Mouse (Mus musculus) embryonic fibroblast, embryonic 13.5 days (primary cell): Measurements from ENCODE around the gene Cntnap2.

Experiments
- CTCF ChIP-seq: IDR thresholded peaks from 2 replicates; pipeline ENCODE4 v1.5.1; 2011; ENCODE audit warnings: mild to moderate bottlenecking, control low read depth, low read length, moderate library complexity, borderline replicate concordance; ENCODE audit not compliant: insufficient read depth
- POLR2A ChIP-seq: IDR thresholded peaks from 2 replicates; pipeline ENCODE4 v1.6.1; 2011; ENCODE audit warnings: low read depth, mild to moderate bottlenecking, control low read depth, low read length, moderate library complexity

GRCm38 (mm10) chr6:45843736-45844135, 784.6 kb downstream of the Cntnap2 start:
- TF ChIP-seq CTCF (no peak), POLR2A (no peak)
